Mouse (Mus musculus) liver, adult (tissue): Measurements from ENCODE around the gene Shcbp1l.

Source experiments
- GATA4 ChIP-seq: IDR thresholded peaks from 2 replicates; pipeline ENCODE4 v1.6.1; 2014; ENCODE audit warnings: mild to moderate bottlenecking, low read length; ENCODE audit not compliant: insufficient replicate concordance

Shcbp1l gene

GRCm38 (mm10) chr1:153489132-153489531 is 64.2 kb downstream of the Shcbp1l start:
- TF ChIP-seq GATA4: no peak

GRCm38 (mm10) chr1:153489540-153489939 is 64.6 kb downstream of the Shcbp1l start:
- no peak for TF ChIP-seq GATA4

GRCm38 (mm10) chr1:153489963-153490362 is 65.0 kb downstream of the Shcbp1l start:
- no peak for TF ChIP-seq GATA4

GRCm38 (mm10) chr1:153491345-153491744 is 66.4 kb downstream of the Shcbp1l start:
- no peak for TF ChIP-seq GATA4

GRCm38 (mm10) chr1:153491822-153492221 is 66.9 kb downstream of the Shcbp1l start:
- no peak for TF ChIP-seq GATA4

GRCm38 (mm10) chr1:153493338-153493737 is 68.4 kb downstream of the Shcbp1l start:
- no peak for TF ChIP-seq GATA4

- no peak for TF ChIP-seq GATA4
Observed at GRCm38 (mm10) chr1:153493931-153494330, 69.0 kb downstream of the Shcbp1l start.

- no peak for TF ChIP-seq GATA4
Observed at GRCm38 (mm10) chr1:153496030-153496429, 71.1 kb downstream of the Shcbp1l start.

GRCm38 (mm10) chr1:153500030-153500429 is 75.1 kb downstream of the Shcbp1l start:
- no peak for TF ChIP-seq GATA4

GRCm38 (mm10) chr1:153501644-153502321 is 76.8 kb downstream of the Shcbp1l start:
- no peak for TF ChIP-seq GATA4
